Mouse (Mus musculus) lung, adult 10 weeks (tissue): ENCODE data around the gene Abcc1. TPM values are rescaled to one million over a fixed set of nuclear protein-coding genes. Genes with fewer than 3 reads are reported as not detected.

ENCODE experiments used
- polyA plus RNA-seq: library from polyadenylated mRNA; stranded (reverse); fragments of 350-450 nt; fragmentation: Illumina TruSeq; extraction: RNeasy Lipid Tissue Mini Kit (QIAGEN cat#74804); gene quantifications from one replicate; pipeline ENCODE4 v1.2.3, GENCODE M21; 2014; ENCODE audit warnings: low read depth, low replicate concordance; ENCODE audit not compliant: insufficient read depth

Gene Abcc1
- polyA plus RNA-seq: 4.6 TPM

DNA sequence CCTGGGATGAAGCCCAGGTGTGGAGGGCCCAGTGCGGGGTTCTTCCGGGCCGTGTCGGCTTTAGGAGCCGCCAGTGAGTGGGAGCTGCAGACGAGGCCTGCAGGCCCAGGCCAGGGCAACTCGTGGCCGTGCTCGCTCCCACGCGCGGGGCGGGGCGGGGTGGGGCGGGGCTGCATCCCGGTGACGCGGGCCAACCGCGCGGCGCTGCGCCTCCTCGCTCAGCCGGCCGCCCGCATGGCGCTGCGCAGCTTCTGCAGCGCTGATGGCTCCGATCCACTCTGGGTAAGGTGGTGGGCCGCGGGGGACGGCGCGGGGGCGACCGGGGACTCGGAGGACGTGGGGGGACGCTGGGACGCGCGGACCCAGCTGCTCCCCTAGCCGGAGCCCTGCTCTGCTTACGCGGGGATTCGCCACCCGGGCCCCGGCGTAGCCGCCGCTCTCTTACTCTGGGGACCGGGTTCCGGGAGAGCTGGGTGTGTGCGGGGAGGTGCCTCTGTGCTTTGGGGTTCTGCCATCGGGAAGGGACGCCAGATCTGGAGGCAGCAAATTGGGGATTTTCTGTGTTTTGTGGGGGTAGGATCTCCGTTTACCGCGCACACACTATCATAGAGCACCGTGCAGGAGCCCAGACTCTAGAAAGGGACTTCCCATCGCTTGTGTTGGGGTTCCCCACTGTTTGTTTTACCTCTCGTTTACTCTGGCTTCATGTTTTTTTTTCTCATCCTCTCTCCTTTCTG, at the start of gene Abcc1:
Gene Abcc1, plus strand, starts transcription at position 197 of the 737 bp plus-strand sequence.

DNA sequence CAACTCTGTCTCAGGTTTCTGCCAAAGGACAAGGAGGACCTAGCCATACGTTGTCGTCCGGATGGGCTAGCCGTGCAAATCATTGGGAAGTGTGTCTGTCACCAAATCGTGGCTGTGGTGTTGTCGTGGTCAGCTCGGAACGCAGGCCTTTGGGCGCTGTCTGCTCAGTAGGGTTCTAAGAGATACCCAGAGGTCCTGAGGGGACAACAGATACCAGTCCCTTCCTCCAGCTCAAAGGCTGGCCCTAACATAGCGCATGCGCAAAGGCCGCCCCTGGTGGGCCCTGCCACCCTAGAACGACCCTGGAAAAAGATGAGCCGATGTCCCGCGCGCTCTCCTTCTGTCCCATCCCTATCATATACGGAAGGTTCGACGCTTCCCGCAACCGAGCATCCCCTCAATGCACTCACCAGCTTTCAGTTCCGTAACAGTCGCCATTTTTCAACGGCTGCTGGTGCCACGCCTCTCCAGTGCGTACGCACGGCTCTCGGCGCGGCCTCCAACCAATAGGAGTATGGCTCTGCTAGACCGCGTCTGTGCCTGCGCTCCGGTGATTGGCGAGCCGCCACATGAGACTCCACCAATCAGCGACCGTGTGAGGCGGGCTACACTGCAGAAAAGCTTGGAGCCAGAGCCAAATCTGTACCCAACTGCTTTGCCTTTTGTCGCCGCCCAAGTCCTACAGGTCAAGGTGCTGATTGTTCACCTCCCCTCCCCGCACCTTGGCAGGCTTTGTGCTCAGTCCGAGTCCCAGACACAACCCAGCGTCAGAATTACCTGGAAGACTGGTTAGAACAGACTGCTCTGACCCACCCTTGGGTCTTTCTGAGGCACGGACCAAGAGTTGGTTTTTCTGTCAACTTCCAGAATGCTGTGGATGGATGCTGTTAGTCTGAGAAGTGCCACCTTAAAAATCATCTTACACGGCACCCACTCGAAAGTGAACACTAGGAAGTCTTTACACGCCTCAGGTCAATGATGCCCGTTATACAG, 44.2 kb upstream of the Abcc1 start, which contains the start of gene Fopnl:
Gene Fopnl, minus strand, starts transcription at position 522 of the 993 bp plus-strand sequence.

Other genes starting within 250 kb of the Abcc1 start
- 27.3 TPM for gene Nde1, start 198.3 kb upstream of the Abcc1 start, polyA plus RNA-seq
- 13.2 TPM for gene Marf1, start 198.2 kb upstream of the Abcc1 start, polyA plus RNA-seq
- 24.8 TPM for gene Myh11, start 70.2 kb upstream of the Abcc1 start, polyA plus RNA-seq
- 52.2 TPM for gene Fopnl, start 44.2 kb upstream of the Abcc1 start, polyA plus RNA-seq
- gene A630010A05Rik, start 200.8 kb downstream of the Abcc1 start, polyA plus RNA-seq: not detected